Mouse (Mus musculus) cerebellum, postnatal 4 days (tissue): ENCODE results near the gene C77080.

Source experiments
- DNase-seq, 2 experiments: peaks; one replicate each; pipeline ENCODE4 v3.0.0; 2022; ENCODE audit warnings: low spot score in 2 of 2, mixed read lengths in 1 of 2

C77080 gene

DNA sequence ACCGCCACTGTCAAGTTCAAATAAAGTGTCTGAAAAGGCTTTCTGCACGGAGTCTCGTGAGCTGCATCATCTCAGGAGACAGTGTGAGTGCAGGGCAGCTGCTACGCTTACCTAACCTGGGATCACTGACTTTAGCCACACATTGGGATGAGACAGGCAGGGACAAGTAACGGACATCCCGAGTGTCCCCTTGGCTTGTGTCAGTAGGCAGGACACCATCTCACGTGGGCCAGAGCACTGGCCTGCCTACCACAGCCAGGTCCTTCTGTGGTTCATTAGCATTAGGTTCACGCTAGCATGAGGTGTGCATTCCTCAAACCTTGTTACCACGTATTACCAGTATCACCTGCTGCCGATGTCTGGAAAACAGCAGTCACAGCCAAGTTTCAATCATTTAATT is 42.0 kb downstream of the C77080 start:
- DNase-seq = no peak

DNA sequence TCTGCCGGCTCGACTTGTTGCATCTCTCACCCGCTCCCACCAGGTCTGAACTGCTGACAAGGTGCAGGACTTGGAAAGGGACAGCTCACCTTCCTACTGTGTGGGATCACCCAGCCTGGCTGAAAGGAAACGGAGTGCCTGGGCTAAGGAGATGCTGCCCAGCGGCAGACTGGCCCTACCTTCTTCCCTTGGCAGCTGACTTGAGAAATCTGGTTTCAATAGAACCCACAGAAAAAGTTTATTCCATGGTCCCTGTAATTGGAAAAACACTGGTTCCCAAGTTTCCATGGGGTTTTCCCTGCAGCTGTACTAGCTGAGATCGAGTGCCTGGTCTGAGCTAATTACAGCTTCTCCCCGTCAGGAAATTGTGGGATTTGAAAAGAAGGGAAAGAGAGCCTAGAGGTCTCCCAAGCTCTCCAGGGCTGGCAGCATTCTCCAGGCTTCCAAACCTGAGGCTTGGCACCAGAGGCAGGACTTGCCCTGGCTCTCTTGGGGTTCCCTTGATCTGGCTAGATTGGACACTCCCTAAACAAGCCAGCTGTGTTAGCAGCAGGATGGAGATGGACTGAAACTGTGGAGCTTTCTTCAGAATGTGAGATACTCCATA is 42.5 kb downstream of the C77080 start:
- DNase-seq = no peak

- peak in 1 of 2 experiments; percentile 26 for DNase-seq
Observed at GRCm38 (mm10) chr4:129212486-129212885, 48.7 kb downstream of the C77080 start.

DNA sequence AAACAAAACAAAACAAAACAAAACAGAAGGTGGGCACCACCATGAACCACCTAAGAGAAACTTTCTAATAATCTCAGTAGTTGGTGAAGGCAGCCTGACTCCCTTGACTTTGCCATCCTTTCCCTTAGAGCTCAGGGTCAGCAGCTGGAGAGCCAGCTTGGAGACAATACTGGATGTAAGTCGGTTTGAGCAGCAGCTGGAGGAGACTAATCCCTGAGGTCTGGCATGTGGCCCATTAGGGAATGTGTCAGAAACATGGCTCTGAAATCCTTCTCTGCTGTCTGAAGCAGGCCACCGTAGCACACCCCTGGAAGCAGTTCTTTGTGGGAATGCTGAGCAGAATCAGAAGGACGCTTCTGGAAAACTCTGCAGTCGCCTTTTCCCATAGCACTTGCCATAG is 49.7 kb downstream of the C77080 start:
- DNase-seq = no peak

- no peak for DNase-seq
Observed at GRCm38 (mm10) chr4:129209504-129209903, 51.7 kb downstream of the C77080 start.

DNA sequence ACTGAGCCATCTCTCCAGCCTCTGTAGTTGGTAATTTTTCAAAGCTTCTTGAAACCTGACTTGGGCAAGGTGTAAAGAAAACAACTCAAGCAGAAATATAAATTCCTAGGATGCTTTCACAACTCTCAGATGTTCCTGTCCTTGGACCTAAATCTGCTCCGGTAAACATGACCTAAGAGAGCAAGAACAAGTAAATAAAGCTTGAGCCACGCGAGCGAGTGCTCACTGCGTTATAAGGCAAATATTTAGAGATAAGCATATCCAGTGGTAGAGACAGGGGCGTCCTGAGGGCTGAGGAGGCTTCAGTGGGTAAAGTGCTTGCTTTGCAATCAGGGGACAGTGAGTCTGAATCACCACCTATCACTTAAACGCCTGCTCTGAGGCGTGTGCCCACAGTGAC is 54.4 kb downstream of the C77080 start:
- no peak for DNase-seq

GRCm38 (mm10) chr4:129204655-129205054 is 56.5 kb downstream of the C77080 start:
- no peak for DNase-seq

DNA sequence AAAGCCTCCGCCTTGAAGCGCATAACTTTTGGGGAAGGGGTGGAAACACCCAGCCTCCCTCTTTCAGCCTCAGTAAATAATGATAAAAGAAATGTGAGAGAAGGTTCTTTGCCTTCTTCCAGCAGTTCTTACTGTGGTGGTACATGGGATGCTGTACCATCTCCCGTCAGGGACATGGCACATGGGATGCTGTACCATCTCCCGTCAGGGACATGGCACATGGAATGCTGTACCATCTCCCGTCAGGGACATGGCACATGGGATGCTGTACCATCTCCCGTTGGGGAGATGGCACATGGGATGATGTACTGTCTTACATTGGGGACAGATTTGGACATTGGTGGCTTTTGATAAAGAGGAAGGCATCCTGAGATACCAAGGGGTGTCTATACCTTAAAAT is 63.7 kb downstream of the C77080 start:
- DNase-seq = no peak

DNA sequence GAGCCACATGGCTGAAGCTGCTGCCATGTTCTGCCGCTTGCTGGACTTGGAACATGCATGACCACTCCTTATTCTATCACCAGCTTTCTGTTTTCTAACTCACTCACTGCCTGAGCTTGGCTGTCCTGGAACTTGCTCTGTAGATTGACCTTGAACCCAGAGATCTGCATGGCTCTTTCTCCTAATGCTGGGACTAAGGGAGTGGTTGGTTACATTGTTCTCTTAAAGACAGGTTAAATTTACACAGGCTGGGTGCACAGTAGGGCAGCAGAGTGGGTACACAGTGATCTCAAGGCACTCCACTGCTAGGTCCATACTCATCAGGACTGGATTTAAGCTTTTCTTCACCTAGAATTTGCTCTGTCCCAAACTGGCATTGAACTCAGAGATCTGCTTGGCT is 66.9 kb downstream of the C77080 start:
- no peak for DNase-seq

DNA sequence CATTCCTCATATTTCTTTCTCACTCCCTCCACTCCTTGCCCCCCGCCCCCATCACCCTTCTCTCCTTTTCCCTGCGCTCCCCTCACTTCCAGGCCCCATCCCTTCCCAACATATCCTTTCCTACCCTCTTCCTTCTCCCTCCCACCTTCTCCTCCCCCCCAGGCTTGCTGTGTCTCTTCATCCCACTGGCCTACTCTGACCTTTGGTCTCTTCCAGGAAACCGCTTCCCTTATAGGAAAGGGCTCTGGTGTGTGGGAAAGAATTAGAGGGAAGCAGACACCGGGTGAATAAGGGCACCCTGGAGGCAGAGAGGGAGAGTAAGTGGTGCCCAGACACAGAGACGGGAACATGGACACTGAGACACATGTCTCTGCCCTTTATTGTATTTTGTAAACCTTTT is 69.5 kb downstream of the C77080 start:
- DNase-seq = no peak

GRCm38 (mm10) chr4:129190538-129190937 is 70.7 kb downstream of the C77080 start:
- no peak for DNase-seq

DNA sequence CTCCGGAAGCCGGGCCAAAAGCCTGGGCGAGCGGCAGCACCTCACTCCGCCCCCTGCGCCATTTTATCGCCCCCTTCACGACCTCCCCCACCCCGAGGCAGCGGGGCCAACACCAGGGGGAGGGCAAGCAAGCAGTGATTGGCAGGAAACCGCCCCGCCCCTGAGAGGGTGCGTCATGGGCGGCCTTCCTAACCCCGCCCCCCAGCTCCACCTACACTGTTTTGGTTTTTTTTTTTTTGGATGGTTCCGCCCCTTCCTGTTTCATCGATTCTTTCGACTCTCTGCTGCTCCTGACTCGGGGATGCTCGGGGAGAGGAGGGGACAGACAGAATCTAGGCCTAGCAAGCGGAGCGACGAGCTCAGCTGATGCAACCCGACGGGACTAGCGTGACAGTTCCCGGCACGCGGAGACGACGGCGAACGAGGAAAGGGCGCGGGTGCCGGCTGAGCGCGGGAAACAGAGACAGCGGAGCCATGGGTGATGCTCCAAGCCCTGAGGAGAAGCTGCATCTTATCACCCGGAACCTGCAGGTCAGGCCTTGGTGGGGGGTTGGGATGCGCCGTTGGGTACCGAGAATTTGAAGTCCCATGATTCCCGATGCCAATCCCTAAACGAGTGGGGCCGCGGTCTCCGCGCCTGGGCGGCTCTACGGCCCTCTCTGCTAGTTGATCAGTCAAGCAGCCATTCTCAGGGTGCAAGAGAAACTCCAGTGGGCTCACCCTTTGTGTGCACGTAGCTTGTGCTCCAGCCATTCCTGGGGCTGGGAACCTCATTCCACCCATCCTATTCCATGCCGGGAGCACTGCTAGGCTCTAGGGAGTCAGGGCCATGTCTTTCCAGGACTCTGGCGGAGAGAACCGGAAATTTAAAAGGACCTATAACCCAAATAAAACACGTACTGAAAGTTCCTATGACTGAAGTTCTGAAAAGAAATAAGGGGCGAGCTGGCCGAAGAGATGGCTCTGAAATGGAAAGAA is 71.4 kb downstream of the C77080 start, which contains the start of the genes S100pbp and Yars:
Gene S100pbp (minus strand): TSS at position 186 of the 978 bp plus-strand sequence.
Gene Yars (plus strand): TSS at position 219 of the 978 bp plus-strand sequence.
- DNase-seq = peak; percentile 92 to 96

- peak; percentile 28 to 54 for DNase-seq
Observed at GRCm38 (mm10) chr4:129188803-129189541, 72.2 kb downstream of the C77080 start.

GRCm38 (mm10) chr4:129188041-129188659 is 73.1 kb downstream of the C77080 start:
- DNase-seq = no peak

DNA sequence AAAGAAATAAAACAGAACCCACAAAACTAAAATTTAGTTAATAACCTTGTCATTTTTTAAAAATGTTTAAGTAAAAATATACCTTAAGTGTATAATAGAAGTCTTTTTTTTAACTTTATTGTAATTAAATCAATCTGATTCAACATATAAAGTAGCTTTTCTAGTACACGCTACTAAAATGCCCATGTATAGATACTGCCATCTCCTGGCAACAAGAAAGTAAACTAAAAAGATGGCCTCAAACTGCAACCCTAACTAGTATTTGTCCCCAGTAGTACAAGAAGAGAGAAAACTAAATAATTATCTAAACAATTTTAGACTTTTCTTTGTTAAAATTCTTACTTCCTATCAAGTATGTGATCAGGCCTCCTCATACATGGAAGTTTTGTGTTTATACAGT is 81.6 kb downstream of the C77080 start:
- DNase-seq = no peak

- no peak for DNase-seq
Observed at GRCm38 (mm10) chr4:129172529-129172928, 88.7 kb downstream of the C77080 start.
